Mouse (Mus musculus) ES-E14 (cell line): ENCODE measurements around the gene Barhl2.

Source experiments
- CHD2 ChIP-seq: IDR thresholded peaks from 2 replicates; pipeline ENCODE4 v1.6.1; 2014; ENCODE audit warnings: mild to moderate bottlenecking, low read depth, low read length, inconsistent platforms
- HCFC1 ChIP-seq: IDR thresholded peaks from 2 replicates; pipeline ENCODE4 v1.6.1; 2012; ENCODE audit warnings: low read length, inconsistent platforms, borderline replicate concordance; ENCODE audit not compliant: insufficient read depth
- MAFK ChIP-seq: IDR thresholded peaks from 2 replicates; pipeline ENCODE4 v1.6.1; 2014; ENCODE audit warnings: mild to moderate bottlenecking, low read depth, low read length, inconsistent platforms; ENCODE audit not compliant: insufficient read depth
- ZNF384 ChIP-seq: IDR thresholded peaks from 2 replicates; pipeline ENCODE4 v1.6.1; 2012; ENCODE audit warnings: low read depth, low read length, inconsistent platforms

- TF ChIP-seq MAFK (no peak), CHD2 (no peak), ZNF384 (no peak), HCFC1 (no peak)
Measured at GRCm38 (mm10) chr5:106420871-106421270, 37.1 kb downstream of the Barhl2 start.
